In genomic region chr19:47014447-47015381, GRCm38 (mm10) we compare ENCODE assay signal across 9 mouse cellular contexts. TPM values are rescaled to one million over a fixed set of nuclear protein-coding genes. Genes with fewer than 3 reads are reported as not detected.
A peak's percentile ranks its signal among the peaks of the same experiment; 100 is the strongest.
DNase-seq lines count a peak whose midpoint lies in the region; ATAC-seq lines count a peak whose summit lies in the region.
"Had no signal": no experiment of that assay in that cellular context is flagged by ENCODE, and none has a peak within 500 bp of the region (broad histone marks: within the 10 kb centered on the region; RNA-seq: fewer than 3 reads in every experiment).

Gene Ina, plus strand, starts transcription at chr19:47014698.
Gene Nt5c2, minus strand, starts transcription at chr19:47015153.

- peak within 1 kb of the TSS; percentile 43 for H3K4me3 ChIP-seq in embryonic facial prominence, embryonic 11.5 days (ENCODE audit: low read depth, low read length)

- DNase-seq in MN1 (ENCODE audit: low spot score), result peak; percentile 88
- DNase-seq in adrenal gland, postnatal 25 days, result peak; percentile 62
- peak; percentile 83 for DNase-seq in embryonic facial prominence, embryonic 11.5 days (ENCODE audit: low spot score)
- peak; percentile 35 for DNase-seq in heart, postnatal 4 days
- DNase-seq in left cerebral cortex, adult 11 months (ENCODE audit: low spot score), result peak; percentile 66
- DNase-seq in right cerebral cortex, postnatal 4 days, result peak; percentile 86

- H3K4me1 ChIP-seq in embryonic facial prominence, embryonic 11.5 days (ENCODE audit: control insufficient read depth, insufficient read depth, low read length), result peaks cover 4% of the 10 kb centered on the region; the same call in 1 of the 2 replicates

- no peaks in the 10 kb centered on the region; the same call in 1 of the 2 replicates for H3K36me3 ChIP-seq in embryonic facial prominence, embryonic 11.5 days (replicated peaks; ENCODE audit: control insufficient read depth, insufficient read depth, low read depth, low read length)

- H3K27me3 ChIP-seq in embryonic facial prominence, embryonic 11.5 days (ENCODE audit: control insufficient read depth, insufficient read depth, low read length), result peaks cover 41% of the 10 kb centered on the region

- peak; percentile 56 for ATAC-seq in embryonic facial prominence, embryonic 11.5 days (replicated peaks; ENCODE audit: insufficient number of reproducible peaks, low FRiP score, low TSS enrichment, low read depth)
- 0 out of 2 replicates have a peak, but pooled peaks have one; percentile 54 for ATAC-seq in megakaryocyte-erythroid progenitor cell, adult 5-6 weeks (replicated peaks; ENCODE audit: low FRiP score, low TSS enrichment, poor library complexity, severe bottlenecking)
- no peak for ATAC-seq in inflammation-experienced regulatory T-cells, adult 6 months

- peak within 1 kb of the TSS; percentile 43 for H3K9ac ChIP-seq in embryonic facial prominence, embryonic 11.5 days (replicated peaks; ENCODE audit: low read length)

- H3K27ac ChIP-seq in embryonic facial prominence, embryonic 11.5 days (replicated peaks; ENCODE audit: low read depth, low read length), result peak within 1 kb of the TSS; percentile 31; the same call in 1 of the 2 replicates
- H3K27ac ChIP-seq: macrophage had no signal

- H3K4me2 ChIP-seq in embryonic facial prominence, embryonic 11.5 days (ENCODE audit: low read depth, low read length), result peak within 1 kb of the TSS; percentile 81

- WGBS in embryonic facial prominence, embryonic 11.5 days, result under 1% methylated on average over 118 of the region's 124 CpGs

- no peaks in the 10 kb centered on the region for H3K9me3 ChIP-seq in embryonic facial prominence, embryonic 11.5 days (replicated peaks; ENCODE audit: control insufficient read depth, low read length)

RNA-seq across cellular contexts. Expression of gene Ina, which starts in this region (rescaled TPM):
- total RNA-seq in adrenal gland, postnatal 25 days (2021), result 5.1 and 5.4 TPM in 2 replicates
- polyA plus RNA-seq in embryonic facial prominence, embryonic 11.5 days (2014; fragmentation: Nextera tagmentation; extraction: Ambion mirVana), result 37.0 and 49.6 TPM in 2 replicates
- total RNA-seq in heart, postnatal 4 days (2021), result under 1 TPM in 1 of 2 experiments, not detected in 1; 0.16 TPM
- 1.1 TPM in 1 of 2 replicates, not detected in the other for total RNA-seq in megakaryocyte-erythroid progenitor cell, adult 5-6 weeks (2014; fragmentation: Nextera tagmentation)
- total RNA-seq in megakaryocyte-erythroid progenitor cell, adult 5-6 weeks (2017), result 0.09 and 0.27 TPM in 2 replicates
- not detected for polyA plus RNA-seq in inflammation-experienced regulatory T-cells, adult 6 months (2017; shearing (Covaris generic))
- polyA plus RNA-seq: macrophage had no signal

RNA-seq across cellular contexts. Expression of gene Nt5c2, which starts in this region (rescaled TPM):
- total RNA-seq in adrenal gland, postnatal 25 days (2021), result 59.5 and 64.5 TPM in 2 replicates
- polyA plus RNA-seq in embryonic facial prominence, embryonic 11.5 days (2014; fragmentation: Nextera tagmentation; extraction: Ambion mirVana), result 72.5 and 90.4 TPM in 2 replicates
- 100 to 1,000 TPM; 147 to 157 TPM for total RNA-seq in heart, postnatal 4 days (2021)
- 87.1 and 88.5 TPM in 2 replicates for total RNA-seq in megakaryocyte-erythroid progenitor cell, adult 5-6 weeks (2014; fragmentation: Nextera tagmentation)
- total RNA-seq in megakaryocyte-erythroid progenitor cell, adult 5-6 weeks (2017), result 142 and 145 TPM in 2 replicates
- polyA plus RNA-seq in inflammation-experienced regulatory T-cells, adult 6 months (2017; shearing (Covaris generic)), result 10 to 100 TPM; 22.1 to 37.3 (median 31.6) TPM

Comparison
In these comparisons a context has a peak if more than half of its experiments do, and no peak if none do; other contexts are left out.
1. RNA of gene Ina (polyA plus RNA-seq): 37.0 to 49.6 TPM in embryonic facial prominence, embryonic 11.5 days; not detected in inflammation-experienced regulatory T-cells, adult 6 months; every median in the first group is over 10 times any median in the second.
2. DNase-seq: peak in every context shown above with its lines; median percentile 88 in MN1; 86 in right cerebral cortex, postnatal 4 days; 83 in embryonic facial prominence, embryonic 11.5 days; 66 in left cerebral cortex, adult 11 months; 62 in adrenal gland, postnatal 25 days; 35 in heart, postnatal 4 days.